Mouse (Mus musculus) kidney, adult 9 months (tissue): Measurements from ENCODE around the gene Ankrd55.

Experiments
- DNase-seq: peaks from one replicate; pipeline ENCODE4 v3.0.0; 2022

The Ankrd55 gene

DNA sequence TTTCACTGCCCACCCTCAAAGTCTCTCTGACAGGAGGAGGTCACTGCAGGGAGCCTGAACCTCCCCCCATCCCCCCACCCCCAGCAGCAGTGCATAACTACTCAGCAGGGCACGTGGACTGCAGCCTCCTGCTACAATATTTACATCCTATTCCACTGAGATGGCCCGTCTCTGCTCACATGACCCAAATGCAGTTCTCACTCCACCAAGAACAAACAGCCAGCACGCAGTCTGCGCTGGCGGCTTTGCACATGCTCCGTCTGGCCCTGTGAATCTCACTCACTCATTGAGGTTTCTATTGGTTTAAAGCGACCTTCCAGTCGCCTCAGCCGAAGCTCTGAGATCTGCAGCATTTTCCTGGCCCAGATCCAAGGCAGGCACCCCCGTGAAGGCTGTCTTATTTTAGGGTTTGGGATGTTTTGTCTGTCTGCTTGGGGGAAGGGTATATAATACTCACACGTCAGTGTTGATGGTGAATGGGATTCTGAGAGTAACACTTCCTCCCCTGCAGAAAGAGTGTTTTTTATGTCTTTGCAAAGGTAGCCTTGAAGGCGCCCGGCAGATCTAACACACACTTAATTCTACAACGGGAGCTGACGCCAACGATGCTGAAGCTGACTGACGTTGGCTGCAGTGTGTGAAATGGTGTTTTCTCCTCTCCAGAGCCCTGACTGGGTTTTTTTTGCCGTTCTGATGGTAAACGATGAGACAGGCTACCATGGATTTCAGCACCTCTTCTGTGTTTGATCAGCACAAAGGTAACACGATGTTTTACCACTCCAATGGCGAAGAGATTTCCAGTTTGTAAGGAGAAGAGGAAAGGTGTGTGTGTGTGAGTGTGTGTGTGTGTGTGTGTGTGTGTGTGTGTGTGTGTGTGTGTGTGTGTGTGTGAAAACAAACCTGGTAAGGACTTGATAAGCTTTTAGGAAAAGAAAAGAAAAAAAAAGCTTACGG is at the start of gene Ankrd55:
TSS of gene Ankrd55 (plus strand) at position 227 of the 954 bp plus-strand sequence.
- DNase-seq: peak; percentile 20

DNA sequence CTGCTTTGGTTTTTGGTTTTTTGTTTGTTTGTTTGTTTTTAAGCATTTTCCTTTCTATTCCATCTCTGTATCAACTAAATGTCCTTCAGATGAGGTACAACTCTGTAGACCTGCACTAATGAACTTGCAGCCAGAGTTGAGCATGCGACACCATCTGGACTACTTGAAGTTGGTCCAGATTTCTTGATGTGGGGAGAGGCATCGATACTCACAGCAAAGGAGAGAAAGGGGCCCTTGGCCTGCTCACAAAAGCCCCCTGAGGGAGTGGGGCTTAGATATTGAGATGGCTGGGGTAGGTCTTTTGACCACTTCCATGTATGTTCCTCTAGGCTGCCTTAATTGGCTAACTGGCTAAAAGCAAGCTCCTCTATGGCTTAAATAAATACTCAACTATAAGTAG is 49.0 kb upstream of the Ankrd55 start:
- DNase-seq: no peak

DNA sequence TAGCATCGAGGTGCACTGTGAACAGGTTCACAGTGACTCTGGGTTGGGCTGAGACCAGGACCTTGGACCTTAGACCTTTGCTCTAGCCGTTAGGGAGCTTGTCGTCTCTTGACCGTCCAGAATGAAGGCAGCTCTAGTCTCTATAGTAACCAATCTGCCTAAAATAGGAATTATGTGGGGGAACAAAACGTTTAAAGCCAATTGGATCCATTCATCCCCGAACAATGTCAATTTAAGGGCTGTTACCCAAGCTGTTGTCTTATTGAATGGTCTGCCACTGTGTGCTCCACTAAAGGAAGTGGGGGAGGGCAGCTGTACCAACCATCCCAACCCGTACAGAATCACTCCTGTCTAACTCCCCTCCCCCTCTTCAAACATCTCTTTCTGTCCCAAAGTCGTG is 46.8 kb upstream of the Ankrd55 start:
- DNase-seq: no peak

DNA sequence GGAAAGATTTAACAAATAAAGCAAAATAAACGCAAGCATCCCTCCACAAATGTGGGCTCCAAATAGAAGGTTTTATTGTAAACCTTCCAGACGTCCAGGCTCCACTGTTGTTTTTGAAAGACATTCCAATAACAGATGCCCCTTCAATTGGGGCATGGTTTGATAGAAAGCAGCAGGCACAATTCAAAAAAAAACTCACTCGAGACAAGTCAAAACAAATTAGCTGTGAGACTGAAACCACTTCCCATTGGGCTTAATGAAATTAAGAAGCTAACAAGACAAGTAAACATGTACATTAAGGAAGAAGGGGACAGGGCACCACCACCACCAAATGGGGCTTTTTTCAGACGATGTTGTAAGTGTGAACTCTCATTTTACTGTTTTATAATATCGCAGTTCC is 43.1 kb upstream of the Ankrd55 start:
- no peak for DNase-seq

DNA sequence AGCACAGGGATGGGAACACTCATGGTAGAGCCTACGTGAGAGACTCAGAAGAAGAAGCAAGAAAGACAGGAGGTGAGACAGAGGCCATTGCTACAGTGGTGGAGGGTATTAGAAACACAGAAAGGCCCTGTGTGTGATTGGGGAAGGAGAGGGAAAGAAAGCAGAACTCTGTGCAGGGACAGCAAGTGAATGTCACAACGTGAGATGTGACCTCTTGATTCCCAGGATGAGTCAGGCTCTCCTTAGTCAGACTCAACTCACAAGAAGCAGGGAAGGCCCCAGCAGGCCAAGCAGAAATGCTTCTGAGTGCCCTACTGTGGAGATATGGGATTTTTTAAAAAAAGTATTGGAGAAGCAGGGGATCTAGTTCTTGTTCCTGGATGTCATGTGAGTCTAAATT is 36.8 kb upstream of the Ankrd55 start:
- no peak for DNase-seq

DNA sequence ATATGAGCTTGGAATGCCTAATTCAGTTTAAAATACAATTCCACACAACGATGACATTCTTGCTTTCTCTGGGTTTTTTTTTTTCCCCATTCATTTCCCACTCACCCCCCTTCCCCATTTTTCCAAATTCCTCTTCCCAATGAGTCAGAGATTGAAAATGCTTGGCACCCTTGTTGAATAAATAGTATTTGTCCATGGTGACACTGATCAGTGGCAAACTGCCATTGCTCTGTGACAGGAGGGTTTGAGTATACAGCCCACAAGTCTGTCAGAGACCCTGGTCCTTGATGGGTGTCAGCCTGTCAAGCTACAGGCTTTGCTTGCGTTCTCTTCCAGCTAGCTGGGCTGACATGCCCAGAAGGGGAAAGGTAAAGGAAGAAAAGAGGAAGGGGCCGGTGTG is 36.2 kb upstream of the Ankrd55 start:
- DNase-seq: no peak

DNA sequence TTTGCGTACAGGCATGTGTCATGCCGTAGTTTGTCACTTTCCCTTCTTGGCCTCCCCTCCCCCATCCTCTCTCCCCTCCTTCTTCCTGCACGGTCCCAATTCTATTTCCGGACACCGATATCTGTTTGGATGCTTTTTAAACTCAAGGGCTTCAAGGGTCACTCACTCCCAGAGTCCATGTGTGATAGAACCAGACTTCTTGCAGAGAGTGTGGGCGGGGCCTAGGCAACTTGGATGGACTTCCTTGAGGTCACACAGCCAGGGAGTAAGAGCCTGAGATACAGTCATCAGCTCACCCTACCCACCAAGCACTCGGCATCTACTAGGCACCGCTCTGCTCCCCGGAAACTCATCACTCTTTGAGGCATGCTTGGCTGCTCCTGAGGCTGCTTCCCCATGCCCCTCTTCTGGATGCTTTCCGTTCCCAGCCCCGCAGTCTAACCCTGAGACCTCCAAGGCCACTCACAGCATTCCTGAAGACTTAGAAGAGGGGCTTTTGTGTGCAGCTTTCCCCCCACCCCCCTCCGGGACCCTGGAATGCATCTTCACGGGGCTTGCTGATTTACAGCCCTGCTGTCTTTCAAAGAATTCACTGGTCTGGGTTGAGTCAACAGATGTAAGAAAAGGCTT is 35.1 kb upstream of the Ankrd55 start:
- DNase-seq: no peak

DNA sequence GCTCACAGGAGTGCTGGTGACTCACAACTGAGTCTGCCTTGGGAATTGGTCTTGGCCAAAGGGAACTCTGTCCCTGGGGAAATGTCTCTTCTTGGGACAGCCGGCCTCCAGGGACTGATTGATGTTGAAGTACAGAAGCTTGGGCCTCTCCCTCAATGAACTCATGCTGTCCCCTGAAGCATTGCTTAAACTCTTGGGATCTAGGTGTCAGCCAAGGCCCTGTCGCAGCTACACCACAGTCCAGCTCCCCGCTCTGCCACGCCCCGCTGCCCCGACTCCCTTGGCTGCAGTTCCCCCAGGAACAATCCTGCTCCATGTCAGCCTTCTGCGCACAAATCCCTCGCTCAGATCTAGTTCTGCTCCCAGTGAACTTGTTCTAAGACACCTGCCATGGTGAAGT is 34.1 kb upstream of the Ankrd55 start:
- no peak for DNase-seq

DNA sequence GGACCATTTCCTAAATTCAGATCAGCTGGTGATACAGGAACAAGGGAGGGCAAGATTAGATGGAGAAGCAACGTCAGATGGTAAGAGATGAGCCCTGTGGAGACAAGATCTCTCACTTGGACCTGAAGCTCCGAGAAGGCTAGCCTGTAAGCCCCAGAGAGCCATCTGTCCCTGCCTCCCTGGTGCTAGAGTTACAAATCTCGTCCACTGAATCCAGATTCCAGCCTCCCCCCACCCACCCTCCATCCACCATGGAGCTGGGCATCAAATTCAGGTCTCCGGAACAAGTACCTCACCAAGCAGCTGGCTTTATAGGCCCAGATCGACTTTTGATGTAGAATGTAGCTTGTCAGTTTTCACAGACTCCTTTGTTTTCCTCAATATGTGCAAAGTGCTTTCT is 32.4 kb upstream of the Ankrd55 start:
- DNase-seq: no peak

DNA sequence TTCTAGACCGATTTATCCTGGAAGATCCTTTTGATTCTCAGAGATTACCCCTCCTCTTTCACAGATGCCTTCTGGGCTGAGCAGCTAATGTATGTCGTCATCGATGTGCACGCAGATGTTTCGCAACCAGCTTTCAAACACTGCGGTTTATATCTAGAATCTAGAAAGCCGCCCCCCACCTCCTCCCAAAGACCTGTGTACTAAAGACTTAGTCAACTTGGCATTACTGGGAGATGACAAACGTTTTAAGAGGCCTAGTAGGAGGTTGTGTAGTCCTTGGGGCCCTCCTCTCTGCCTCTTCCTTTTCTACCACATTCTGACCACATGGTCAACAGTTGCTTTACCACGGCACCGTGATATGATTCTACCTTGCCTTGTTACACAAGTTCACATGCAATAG is 29.8 kb upstream of the Ankrd55 start:
- DNase-seq: no peak

DNA sequence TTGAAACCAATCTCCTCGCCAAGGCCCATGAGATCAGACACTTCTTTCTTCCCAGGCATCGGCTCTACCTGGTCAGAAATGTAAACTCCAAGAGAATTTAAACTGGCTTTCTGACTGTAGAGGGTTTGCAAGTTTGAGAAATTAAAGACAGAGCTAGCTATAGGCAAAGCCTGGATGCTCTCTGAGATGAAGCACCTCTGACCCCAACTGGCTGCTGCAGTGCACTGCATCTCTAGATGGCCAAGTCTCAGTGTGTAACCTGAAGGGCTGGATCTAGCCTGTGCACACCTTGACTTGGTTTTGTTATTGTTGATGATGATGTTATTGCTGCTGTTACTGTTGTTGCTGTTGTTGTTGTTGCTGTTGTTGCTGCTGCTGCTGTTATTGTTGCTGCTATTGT is 28.9 kb upstream of the Ankrd55 start:
- DNase-seq: peak; percentile 79

DNA sequence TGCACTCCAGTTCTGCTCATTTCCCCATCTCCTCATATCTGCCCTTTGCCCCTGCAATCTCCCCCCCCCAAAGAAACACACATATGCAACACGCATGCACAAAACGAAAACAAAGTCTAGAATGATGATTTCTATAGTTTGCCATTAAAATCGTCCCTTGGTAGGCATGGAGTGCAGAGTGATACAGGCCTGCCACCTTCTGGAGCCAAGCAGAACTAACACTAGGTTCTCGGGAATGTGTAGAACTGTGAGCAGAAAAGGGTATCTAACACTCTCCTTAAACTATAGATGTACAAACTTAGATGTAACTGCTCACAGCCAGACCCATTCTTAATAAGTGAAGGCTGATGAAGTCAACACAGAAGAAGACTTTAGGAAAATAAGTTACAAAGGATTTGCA is 23.6 kb upstream of the Ankrd55 start:
- peak; percentile 24 for DNase-seq

DNA sequence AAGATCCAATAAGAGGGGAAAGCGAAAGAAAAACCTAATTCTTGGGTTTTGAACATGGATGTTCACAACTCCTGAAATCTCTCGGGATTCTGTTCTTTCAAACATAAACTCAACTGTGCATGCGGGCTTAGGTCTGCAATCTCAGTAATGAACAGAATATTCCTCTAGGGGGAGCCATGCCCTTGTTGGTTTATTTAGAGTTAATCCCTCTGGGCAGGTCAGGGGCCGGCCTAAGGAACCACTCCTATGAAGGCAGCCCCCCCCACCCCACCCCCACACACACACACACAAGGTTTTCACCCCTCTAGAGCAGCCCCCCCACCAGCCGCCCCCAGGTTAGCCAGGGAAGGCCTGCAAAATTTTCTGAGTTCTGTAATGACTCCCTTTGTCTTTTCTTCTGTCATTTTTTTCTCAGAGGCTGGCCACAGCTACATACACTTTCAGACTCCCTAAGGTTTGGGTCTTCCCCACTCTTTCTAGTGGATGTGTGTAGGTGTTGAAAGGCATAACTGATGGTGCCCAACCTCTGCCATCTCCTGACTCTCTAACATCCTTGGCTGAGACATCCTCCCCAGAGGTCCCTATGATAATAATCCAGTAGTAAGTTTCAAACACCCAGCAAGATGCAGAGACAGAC is 16.2 kb upstream of the Ankrd55 start:
- DNase-seq: peak; percentile 61

DNA sequence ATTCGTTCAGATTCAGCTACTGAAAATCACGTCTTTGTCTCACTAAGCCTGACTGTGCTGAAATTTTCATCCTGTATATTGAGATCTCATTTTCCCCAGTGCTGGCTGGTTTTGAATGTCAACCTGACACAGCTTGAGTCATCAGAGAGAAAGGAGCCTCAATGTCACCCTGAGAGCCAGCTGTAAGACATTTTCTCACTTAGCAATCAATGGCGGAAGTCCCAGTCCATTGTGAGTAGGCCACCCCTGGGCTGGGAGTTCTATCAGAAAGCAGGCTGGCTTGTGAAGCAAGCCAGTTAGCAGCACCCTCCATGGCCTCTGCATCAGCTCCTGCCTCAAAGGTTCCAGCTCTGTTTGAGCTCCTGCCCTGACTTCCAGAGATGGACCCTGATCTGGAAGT is 13.6 kb upstream of the Ankrd55 start:
- no peak for DNase-seq

DNA sequence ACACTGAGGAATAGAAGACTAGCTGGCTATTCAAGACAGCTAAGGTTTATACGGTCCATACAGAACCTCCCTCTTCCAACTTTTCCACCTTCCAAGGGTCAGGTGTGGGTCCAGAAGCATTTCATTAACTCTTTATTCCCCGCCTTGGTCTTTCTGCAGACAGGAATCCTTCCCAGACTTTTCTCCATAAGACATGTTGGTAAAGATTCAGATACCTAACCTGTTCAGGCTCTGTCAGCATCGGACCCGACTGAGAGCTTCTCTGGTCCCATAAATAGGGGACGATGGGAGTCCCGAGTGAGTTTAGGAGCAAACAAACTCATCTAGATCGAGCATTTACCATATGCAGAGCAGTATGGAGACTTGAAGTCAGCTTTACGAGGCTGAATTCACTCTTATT is 12.3 kb upstream of the Ankrd55 start:
- DNase-seq: no peak

DNA sequence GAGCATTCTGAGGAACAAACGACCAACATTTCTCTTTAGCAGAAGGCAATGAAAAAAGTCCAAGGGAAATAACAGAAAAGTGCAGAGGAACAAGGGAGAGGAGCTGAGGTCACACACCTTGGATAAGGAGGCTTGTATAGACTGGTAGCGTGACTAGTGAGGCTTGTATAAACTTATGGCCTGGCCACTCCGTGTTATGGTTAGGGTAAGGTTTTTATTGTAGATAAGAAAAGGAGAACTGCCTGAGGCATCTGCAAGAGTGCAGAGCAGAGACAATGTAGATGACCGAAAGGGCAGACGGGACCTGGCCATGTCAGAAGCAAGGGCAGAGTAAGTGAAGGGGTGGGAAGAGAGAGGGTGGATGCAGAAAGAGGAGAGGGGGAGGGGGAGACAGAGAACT is 10.7 kb upstream of the Ankrd55 start:
- DNase-seq: no peak

DNA sequence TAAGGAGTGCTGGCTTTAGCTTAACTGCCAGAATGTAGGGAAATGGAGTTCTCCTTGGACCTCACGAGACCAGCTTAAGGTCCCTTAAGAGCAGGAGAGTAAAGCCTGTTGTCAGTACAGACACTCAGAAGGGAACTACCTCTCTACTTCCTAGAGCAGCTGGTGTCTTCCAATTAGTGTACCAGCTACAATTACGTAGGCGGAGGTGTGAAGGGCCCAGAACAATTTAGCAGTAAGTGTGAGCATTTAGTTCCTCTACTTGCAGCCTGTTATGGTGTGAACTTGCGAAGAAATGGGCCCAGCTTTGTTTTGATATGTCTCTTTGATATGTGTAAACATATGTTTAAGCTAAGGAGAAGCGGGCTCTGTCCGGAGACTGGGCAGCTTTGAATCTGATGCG is 10.0 kb upstream of the Ankrd55 start:
- no peak for DNase-seq

DNA sequence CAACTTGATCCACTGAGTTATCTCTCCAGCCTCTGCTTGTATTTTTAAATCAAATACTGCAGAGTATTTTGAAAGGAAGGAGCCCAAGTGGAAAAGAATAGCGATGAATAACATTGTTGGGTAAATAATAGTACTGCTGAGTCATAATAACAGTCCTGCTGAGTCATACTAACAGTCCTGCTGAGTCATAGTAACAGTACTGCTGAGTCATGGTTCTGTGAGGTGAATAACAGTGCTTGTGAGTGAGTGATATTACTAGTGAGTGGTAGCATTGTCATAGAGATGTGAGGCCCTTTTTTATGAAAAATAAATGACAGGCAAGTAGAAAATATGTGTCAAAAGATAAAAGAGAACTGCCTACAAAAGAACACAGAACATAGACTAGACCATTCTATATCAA is 1.1 kb upstream of the Ankrd55 start:
- DNase-seq: no peak

DNA sequence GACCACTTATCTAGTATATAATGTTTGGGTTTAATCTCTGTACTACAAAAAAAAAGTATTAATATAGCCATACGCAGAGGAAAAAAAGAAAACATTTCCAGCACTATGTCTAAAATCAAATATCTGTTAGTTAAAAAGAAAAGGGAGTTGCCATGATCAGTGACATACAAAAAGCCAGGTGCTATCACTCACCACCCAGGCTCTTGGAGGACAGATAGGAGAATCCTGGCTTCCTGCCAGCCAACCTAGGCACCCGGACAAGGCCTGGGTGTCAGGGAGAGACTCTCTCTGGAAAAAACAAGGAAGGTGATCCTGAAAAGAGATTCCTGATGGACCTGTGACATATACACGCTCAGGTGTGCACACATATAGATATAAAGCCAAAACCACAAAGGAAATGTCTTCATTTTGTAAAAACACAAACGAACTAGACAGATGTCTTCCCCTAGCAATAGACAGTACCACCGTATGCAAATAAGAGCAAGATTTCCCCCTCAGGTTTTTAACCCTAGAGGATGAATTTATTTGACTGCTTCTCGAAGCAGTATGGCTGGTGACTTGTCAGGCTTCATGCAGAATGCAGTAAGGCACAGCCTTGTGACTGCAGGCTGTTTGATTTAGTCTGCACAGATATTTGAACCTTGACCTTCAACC is 553 bp upstream of the Ankrd55 start:
- no peak for DNase-seq

DNA sequence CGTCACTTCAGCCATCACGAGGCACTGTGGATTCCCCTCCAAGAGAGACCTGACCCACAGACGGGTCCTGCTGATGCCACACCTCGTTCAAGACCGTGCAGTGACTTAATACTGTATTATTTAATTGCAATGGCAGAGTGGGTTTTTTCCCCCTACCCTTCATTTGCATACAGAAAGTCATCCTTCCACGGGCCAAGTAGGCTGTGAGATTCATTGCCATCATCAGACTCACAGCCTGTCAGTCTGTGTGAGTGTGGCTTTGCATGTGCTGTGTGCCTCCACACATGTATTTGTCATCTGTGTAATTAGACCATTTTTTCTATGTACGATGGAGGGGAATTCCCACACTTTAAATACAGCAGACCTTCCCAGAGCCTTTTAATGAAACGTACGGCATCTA is 1.1 kb downstream of the Ankrd55 start:
- no peak for DNase-seq

DNA sequence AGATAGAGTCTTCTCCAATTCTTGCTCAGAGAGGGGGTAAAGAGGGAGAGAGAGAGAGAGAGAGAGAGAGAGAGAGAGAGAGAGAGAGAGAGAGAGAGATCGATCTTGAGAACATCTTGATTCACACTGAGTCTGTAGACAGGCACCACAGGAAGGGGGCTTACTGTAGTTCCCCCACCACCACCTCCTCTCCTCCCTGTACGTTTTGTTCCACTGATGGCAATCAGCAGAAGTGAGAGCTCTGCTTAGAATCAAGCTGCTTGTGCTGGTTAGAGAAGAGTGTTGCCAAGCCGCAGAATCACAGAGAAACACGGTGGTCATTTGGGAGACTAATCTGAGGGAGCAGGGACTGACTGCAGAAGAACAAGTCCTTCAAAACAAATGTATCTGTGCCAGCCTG is 1.7 kb downstream of the Ankrd55 start:
- DNase-seq: no peak

DNA sequence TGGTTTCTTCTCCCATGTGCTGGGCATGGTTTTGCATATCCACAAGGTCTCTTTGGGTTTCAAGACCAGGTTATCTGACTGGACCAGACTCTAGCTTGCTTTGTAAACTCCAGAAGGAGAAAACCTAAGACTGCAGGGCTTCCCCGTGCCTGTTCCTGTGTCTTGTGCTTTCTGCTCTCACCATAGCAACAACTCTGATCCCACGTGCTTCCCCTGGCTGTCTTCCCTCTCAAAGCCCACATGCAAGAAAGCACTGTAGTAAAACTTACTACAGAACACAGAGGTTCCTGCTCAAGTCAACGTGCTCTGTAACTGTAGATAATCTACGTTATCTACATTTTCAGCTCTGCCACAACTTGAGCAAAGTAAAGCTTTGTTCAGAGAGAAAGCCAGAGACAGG is 4.2 kb downstream of the Ankrd55 start:
- no peak for DNase-seq

DNA sequence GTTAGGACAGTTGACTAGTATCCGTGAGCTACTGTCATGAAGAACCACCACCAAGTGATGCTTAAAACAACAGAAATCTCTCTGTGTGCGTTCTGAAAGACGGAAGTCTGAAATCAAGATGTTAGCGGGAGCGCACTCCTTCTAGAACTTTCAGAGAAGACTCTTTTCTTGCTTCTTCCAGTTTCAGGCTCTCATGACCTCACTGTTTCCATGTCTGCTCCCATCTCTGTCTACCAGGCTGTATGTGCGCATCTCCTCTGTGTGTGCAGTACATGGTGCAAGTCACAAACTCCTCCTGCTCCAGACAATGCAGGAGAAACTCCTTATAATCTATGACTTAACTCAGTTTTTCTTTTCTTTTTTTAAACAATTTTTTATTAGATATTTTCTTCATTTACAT is 4.8 kb downstream of the Ankrd55 start:
- DNase-seq: no peak

DNA sequence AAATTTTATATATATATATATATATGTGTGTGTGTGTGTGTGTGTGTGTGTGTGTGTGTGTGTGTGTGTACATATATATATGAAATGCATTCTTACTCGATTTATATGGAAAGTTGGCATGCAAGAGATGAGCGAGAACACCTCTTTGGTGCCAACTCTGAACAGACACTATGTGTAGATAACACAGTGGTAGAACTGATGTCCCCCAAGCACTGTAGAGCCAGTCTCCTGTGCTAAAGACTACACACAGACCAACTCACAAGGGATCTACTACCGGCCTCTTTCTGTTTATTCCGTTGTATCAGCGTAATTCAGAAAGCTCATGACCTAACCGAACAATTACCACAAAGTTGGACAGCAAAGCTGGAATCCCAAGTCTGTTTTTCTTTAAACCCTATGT is 6.2 kb downstream of the Ankrd55 start:
- no peak for DNase-seq
